Mouse (Mus musculus) embryonic facial prominence, embryonic 13.5 days (tissue): ENCODE measurements around the gene Cables2. TPM values are rescaled to one million over a fixed set of nuclear protein-coding genes. Genes with fewer than 3 reads are reported as not detected.

ENCODE experiments used
- microRNA-seq: library from miRNA; unstranded; fragments of <30 nt; microRNA quantifications from one replicate; pipeline ENCODE4, GENCODE M21; 2016
- polyA plus RNA-seq: library from polyadenylated mRNA; unstranded; fragments of >200 nt; fragmentation: Nextera tagmentation; extraction: Ambion mirVana; gene quantifications from 2 replicates; pipeline ENCODE4 v1.2.1, GENCODE M21; 2015

The Cables2 gene
- polyA plus RNA-seq, 1 experiment from 2014 or later, result 11.6 TPM

Small RNA genes within 50 kb of the gene (microRNA-seq; reads per million reads assigned to microRNA genes)
- not detected for gene Mir3091

Other genes with a start within 250 kb of the Cables2 start
- gene Lsm14b, start 248.5 kb downstream of the Cables2 start, polyA plus RNA-seq, result 11.1 and 11.4 TPM in 2 replicates
- gene Psma7, start 231.1 kb downstream of the Cables2 start, polyA plus RNA-seq, result 578 and 596 TPM in 2 replicates
- gene Ss18l1, start 231.0 kb downstream of the Cables2 start, polyA plus RNA-seq, result 6.2 and 8.2 TPM in 2 replicates
- gene Mtg2, start 202.9 kb downstream of the Cables2 start, polyA plus RNA-seq, result 21.8 and 29.1 TPM in 2 replicates
- 0.17 TPM in 1 of 2 replicates, not detected in the other for gene Hrh3, start 169.0 kb downstream of the Cables2 start, polyA plus RNA-seq
- 35.8 and 41.6 TPM in 2 replicates for gene Osbpl2, start 154.2 kb downstream of the Cables2 start, polyA plus RNA-seq
- gene Adrm1, start 102.0 kb downstream of the Cables2 start, polyA plus RNA-seq, result 168 and 190 TPM in 2 replicates
- gene Lama5, start 47.6 kb downstream of the Cables2 start, polyA plus RNA-seq, result 19.0 and 25.2 TPM in 2 replicates
- 653 and 689 TPM in 2 replicates for gene Rps21, start 16.1 kb downstream of the Cables2 start, polyA plus RNA-seq
- 1.6 and 1.7 TPM in 2 replicates for gene Rbbp8nl, start 16.4 kb upstream of the Cables2 start, polyA plus RNA-seq
- 0.18 TPM in 1 of 2 replicates, not detected in the other for gene Gata5, start 61.2 kb upstream of the Cables2 start, polyA plus RNA-seq
- gene Slco4a1, start 182.7 kb upstream of the Cables2 start, polyA plus RNA-seq, result 1.1 TPM in 2 replicates
- 0.36 and 0.45 TPM in 2 replicates for gene Ntsr1, start 226.5 kb upstream of the Cables2 start, polyA plus RNA-seq